Mouse (Mus musculus) stomach, postnatal 0 days (tissue): ENCODE measurements at regions not wholly inside any gene's neighbourhood (a gene's known extent, or its start where the extent isn't known, plus 50 kb on each side); places are given as distances from the start of the nearest gene placed in this dataset.

Source experiments
- CTCF ChIP-seq: IDR thresholded peaks from 2 replicates; pipeline ENCODE4 v1.5.1; 2016; ENCODE audit warnings: antibody characterized with exemption, low read depth, mild to moderate bottlenecking, moderate library complexity
- EP300 ChIP-seq: optimal IDR thresholded peaks from 2 replicates; pipeline ENCODE3; 2016; ENCODE audit warnings: antibody characterized with exemption

- TF ChIP-seq CTCF (no peak), EP300 (no peak)
Measured at GRCm38 (mm10) chr5:81976515-81976914, 956.6 kb downstream of the Adgrl3 start.
